Mouse (Mus musculus): ENCODE results near the gene Wbp11.
A peak's percentile ranks its signal among the peaks of the same experiment; 100 is the strongest.

Wbp11 gene

DNA sequence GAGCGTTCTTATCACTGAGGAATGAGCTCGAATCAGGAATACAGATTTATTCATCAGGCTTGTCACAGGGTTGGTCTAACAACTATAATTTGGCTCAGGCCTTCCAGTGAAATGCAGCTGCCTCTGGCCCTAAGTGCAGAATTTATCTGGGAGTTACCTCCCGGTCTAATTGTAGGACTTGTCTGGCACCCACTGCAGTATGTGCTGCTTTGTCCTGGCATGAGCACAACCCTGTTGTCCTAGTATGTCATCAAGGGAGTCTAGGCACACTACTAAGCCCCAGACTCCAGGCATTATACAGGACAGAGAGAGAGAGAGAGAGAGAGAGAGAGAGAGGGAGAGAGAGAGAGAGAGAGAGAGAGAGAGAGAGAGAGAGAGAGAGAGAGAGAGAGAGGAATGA, 9.3 kb upstream of the Wbp11 start:
- no peak for DNase-seq (ENCODE audit: low read depth, low spot score)

- DNase-seq (ENCODE audit: low read depth, low spot score) = no peak
These were observed 7.3 kb upstream of the Wbp11 start, which contains the start of gene Smco3 for GRCm38 (mm10) chr6:136835352-136835751. Gene Smco3, minus strand, starts transcription at chr6:136835452.

- DNase-seq (ENCODE audit: low read depth, low spot score) = peak; percentile 62
These were observed 3.7 kb upstream of the Wbp11 start for GRCm38 (mm10) chr6:136831712-136832111.

DNA sequence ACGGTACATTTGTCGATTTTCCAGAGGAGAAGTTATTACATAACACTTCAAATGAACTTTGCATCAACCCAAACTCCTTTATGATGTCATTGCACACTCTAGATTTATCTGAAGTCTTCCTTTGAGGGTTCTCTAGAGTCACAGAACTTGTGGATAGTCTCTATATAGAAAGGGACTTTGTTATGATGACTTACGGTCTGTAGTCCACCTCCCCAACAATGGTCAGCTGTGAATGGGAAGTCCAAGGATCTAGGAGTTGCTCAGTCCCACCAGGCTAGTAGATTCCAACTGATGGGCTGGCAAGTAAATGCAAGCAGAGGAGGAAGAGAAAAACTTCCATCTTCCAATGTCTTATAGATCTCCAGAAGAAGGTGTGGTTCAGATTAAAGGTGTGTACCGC, 648 bp upstream of the Wbp11 start:
- DNase-seq (ENCODE audit: low read depth, low spot score) = no peak

DNA sequence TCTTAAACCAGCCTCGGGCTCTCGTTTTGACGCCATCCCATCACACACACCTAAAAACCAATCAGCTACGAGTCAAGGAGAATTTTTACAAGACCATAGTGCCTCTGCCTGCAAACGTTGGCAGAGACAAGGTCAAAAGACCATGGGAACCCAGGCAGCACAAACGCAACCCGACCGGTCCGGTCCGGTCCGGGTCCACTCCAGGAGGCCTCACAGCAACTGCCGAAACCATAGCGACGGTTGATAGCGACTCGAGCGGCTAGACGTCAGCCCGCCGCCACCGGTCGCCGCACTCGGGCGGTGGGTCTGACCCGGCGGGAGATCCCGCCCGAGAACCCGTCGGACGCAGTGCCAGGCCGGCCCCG, 535 bp downstream of the Wbp11 start, which contains the start of gene BC049715:
BC049715 (plus strand) TSS at position 111 of the 365 bp plus-strand sequence.
- DNase-seq (ENCODE audit: low read depth, low spot score) = no peak

DNA sequence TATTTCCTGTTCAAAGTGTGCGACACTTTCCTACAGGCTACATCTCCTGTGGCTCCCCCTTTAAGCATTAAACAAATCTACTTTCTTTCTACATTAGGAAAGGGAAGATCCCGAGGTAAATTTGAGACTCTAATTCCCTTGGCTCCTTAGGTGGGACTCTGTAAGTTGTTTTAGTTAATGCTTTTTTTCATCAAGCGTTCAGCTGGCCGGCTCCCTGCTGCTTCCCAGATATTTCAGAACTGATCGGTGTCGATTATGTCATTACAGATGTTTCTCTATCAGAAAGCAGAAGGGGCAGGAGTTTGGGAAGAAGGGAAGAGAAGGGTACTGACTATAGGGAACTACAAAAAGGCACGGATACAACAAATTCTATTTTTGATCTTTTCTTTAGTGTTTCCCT, 917 bp downstream of the Wbp11 start:
- DNase-seq (ENCODE audit: low read depth, low spot score) = no peak

DNA sequence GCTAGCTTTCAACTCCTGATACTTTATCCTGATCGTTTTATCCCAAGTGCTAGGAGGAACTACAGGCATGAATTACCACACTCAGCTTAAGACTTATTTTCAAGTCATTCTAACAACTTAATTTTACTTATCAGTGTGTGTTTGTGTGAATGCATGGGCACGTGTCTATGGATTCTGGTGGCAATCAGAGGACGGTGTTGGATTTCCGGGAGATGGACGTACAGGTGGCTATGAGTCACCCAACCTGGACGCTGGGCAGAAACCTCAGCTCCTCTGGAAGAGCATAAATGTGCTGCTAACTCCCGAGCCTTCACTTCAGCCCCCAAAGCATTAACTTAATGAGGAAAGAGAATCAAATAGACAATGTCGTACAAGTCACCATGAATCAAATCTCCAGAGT, 3.0 kb downstream of the Wbp11 start:
- DNase-seq (ENCODE audit: low read depth, low spot score) = no peak

- DNase-seq (ENCODE audit: low read depth, low spot score) = no peak
These were observed 6.9 kb downstream of the Wbp11 start for GRCm38 (mm10) chr6:136821086-136821485.

DNA sequence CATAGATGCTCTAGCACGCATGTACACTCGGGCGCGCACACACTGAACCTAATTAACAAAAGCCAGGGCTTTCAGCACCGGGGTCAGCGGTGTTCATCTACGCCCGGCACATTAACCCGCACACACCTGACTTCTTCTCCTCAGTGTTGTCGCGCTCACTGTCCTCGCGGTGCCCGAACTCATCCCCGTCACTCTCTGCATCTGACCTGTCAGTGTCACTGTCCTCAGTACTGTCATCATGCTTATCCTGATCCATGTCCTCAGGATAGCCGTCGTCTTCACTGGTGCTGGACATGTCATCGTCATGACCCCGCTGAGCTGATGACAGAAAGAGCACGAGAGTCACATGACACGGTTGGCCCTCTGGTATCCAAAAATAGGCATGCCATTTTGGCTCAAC, 7.7 kb downstream of the Wbp11 start:
- DNase-seq (ENCODE audit: low read depth, low spot score) = no peak

DNA sequence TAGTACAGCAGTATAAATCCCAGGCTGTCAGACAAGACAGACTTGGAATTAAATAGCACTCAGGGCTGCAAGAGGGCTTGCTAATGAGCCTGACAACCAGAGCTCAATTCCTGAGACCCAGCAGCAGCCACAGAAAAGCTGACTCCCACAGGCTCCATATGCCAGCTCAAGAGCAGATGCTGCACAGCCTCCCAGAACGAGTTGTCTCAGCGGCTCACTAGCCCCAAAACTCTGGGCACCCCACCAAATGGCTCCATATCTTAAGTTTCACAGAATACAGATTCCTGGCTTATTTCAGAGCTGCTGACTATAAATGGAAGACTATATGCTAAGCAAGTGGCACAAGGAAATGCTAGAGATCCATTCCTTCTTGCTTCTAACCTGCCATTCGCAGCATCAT, 10.5 kb downstream of the Wbp11 start:
- DNase-seq (ENCODE audit: low read depth, low spot score) = no peak

GRCm38 (mm10) chr6:136816826-136817225, 11.2 kb downstream of the Wbp11 start:
- DNase-seq (ENCODE audit: low read depth, low spot score) = no peak

GRCm38 (mm10) chr6:136815381-136815780, 12.7 kb downstream of the Wbp11 start:
- no peak for DNase-seq (ENCODE audit: low read depth, low spot score)

- DNase-seq (ENCODE audit: low read depth, low spot score) = no peak
These were observed 14.9 kb downstream of the Wbp11 start for GRCm38 (mm10) chr6:136813117-136813516.

DNA sequence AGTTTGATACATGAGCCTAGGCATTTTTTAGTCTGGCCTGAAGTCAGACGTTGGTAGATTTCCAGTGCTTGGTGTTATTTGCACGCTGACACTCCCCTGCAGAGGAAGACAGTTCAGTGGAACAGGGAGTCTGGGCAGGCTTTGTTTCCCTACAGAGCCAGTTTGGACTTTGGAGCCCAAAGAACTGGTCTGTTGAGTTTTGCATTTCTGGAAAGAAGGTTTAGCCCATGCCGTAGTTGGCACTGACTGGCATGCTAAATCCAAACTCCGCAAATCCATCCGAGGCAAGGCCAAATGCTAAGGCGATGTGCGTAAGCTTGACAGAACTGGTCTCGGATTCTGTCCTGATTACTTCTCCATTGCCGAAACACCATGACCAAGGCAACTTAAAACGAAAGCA, 16.8 kb downstream of the Wbp11 start:
- DNase-seq (ENCODE audit: low read depth, low spot score) = no peak

DNA sequence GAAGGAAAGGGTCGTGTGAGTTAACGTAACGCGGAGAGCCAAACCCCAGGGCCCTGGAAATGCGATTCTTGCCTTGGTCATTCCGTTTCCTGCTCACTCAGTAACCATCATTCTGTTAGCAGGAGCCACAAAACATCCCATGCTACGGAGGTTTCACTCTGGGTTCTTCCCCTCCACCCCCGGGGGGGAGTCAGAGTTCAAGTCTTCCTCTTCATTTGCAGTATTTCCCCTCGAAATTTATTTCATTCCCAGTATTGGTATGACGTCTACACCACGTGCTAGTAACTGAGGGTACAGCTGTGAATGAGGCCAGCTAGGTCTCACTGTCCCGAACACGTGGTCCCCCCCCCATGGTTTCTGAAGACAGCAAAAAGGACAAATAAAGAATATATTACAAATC, 18.4 kb downstream of the Wbp11 start:
- peak; percentile 22 for DNase-seq (ENCODE audit: low read depth, low spot score)

DNA sequence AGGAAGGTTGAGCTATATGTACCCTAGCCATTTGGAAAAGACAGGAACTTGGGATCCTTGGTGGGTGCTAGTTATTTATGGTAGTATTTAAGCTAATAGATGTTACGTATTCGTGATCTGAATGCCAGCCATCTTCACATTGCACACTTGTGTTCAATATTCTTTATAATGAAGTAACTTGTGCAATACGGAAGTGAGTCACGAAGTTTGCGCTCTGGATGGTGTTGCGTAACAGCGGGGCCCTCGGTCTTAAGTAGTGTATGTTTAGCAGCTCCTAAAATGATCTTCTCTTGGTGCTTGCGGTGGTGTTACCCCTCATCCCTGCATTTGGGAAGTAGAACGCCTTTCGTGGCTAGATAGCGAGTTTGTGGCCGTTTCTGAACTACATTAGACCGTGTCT, 19.0 kb downstream of the Wbp11 start:
- DNase-seq (ENCODE audit: low read depth, low spot score) = peak; percentile 79

GRCm38 (mm10) chr6:136808631-136809046, 19.4 kb downstream of the Wbp11 start:
- peak; percentile 62 for DNase-seq (ENCODE audit: low read depth, low spot score)

DNA sequence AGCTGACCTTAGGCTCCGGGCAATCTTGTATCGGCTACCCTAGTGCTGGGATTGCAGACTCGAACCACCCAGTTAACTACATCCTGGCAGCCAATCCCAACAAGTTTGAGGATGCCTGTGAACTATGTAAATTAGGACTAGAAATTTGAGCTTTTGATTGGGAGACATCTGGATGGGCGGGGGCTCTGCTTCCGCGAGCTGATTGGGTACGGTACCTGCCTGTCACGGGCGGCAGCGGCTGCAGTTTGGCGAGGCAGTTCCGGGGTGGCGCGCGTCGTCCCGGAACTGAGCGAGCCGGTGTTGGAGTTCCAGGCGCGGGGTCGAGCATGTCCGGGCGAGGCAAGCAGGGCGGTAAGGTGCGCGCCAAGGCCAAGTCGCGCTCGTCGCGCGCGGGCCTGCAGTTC, 20.0 kb downstream of the Wbp11 start, which contains the start of gene H2afj:
H2afj (plus strand) TSS at position 231 of the 404 bp plus-strand sequence.
- DNase-seq (ENCODE audit: low read depth, low spot score) = peak; percentile 98

DNA sequence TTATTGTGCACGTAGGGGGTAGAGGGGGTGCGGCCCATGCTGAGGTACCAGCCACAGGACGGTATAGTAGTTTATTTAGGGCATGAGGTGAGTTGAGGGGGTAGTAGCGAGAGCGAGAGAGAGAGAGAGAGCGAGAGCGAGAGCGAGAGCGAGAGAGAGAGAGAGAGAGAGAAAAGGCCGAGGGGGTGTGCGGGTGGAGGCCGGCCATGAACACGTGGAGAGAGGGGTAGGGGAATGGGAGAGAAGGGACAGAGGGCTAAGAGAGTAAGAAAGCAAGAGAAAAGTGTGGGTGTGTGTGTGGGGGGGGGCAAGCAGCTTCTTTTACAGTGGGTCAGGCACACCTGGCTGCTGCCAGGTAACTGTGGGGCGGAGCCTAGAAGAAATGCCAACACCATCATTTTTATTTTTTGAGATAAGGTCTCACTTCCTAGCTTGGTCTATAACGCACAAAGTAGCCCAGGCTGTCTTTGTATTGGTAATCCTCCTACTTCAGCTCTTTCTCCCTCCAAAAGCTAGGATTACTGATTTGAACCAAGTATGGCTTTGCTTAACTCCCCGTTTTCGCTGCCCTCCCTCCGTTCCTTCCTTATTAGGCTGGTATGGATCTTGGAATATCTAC, 20.5 kb downstream of the Wbp11 start:
- no peak for DNase-seq (ENCODE audit: low read depth, low spot score)

GRCm38 (mm10) chr6:136806819-136807218, 21.2 kb downstream of the Wbp11 start:
- no peak for DNase-seq (ENCODE audit: low read depth, low spot score)

GRCm38 (mm10) chr6:136805409-136805775, 22.6 kb downstream of the Wbp11 start:
- DNase-seq (ENCODE audit: low read depth, low spot score) = no peak

GRCm38 (mm10) chr6:136804705-136805408, 23.2 kb downstream of the Wbp11 start:
- DNase-seq (ENCODE audit: low read depth, low spot score) = peak; percentile 57

Data from CD4-positive helper T cell, adult 2 months (primary cell).